Mouse (Mus musculus) urinary bladder, postnatal 4 days (tissue): Measurements from ENCODE around the gene Vps13c.

Experiments
- DNase-seq, 2 experiments: peaks; one replicate each; pipeline ENCODE4 v3.0.0; 2021 to 2022; ENCODE audit warnings: low spot score in 2 of 2

Vps13c gene

GRCm38 (mm10) chr9:67831359-67832045 is 8.7 kb upstream of the Vps13c start:
- no peak for DNase-seq

GRCm38 (mm10) chr9:67832046-67832605 is 8.1 kb upstream of the Vps13c start, which contains the start of gene C2cd4a:
C2cd4a (minus strand) TSS chr9:67832330.
- DNase-seq: no peak

- DNase-seq: no peak
These were observed 5.7 kb upstream of the Vps13c start for GRCm38 (mm10) chr9:67834535-67834934.

GRCm38 (mm10) chr9:67837311-67837710 is 2.9 kb upstream of the Vps13c start:
- no peak for DNase-seq

GRCm38 (mm10) chr9:67842797-67843196 is 2.6 kb downstream of the Vps13c start:
- DNase-seq: no peak

- DNase-seq: no peak
These were observed 4.8 kb downstream of the Vps13c start for GRCm38 (mm10) chr9:67845012-67845411.

GRCm38 (mm10) chr9:67845648-67846047 is 5.5 kb downstream of the Vps13c start:
- no peak for DNase-seq

GRCm38 (mm10) chr9:67846089-67846488 is 5.9 kb downstream of the Vps13c start:
- no peak for DNase-seq

GRCm38 (mm10) chr9:67847606-67848005 is 7.4 kb downstream of the Vps13c start:
- no peak for DNase-seq

GRCm38 (mm10) chr9:67849397-67849796 is 9.2 kb downstream of the Vps13c start:
- no peak for DNase-seq

GRCm38 (mm10) chr9:67849846-67850245 is 9.7 kb downstream of the Vps13c start:
- no peak for DNase-seq

- DNase-seq: no peak
These were observed 11.0 kb downstream of the Vps13c start for GRCm38 (mm10) chr9:67851150-67851549.

GRCm38 (mm10) chr9:67860273-67860672 is 20.1 kb downstream of the Vps13c start:
- DNase-seq: no peak

- DNase-seq: no peak
These were observed 23.1 kb downstream of the Vps13c start for GRCm38 (mm10) chr9:67863332-67863731.

- no peak for DNase-seq
These were observed 23.8 kb downstream of the Vps13c start for GRCm38 (mm10) chr9:67864011-67864410.

- DNase-seq: no peak
These were observed 25.2 kb downstream of the Vps13c start for GRCm38 (mm10) chr9:67865411-67865810.

GRCm38 (mm10) chr9:67867411-67867810 is 27.2 kb downstream of the Vps13c start:
- DNase-seq: no peak

GRCm38 (mm10) chr9:67869691-67870450 is 29.7 kb downstream of the Vps13c start:
- DNase-seq: no peak

GRCm38 (mm10) chr9:67874522-67875222 is 34.5 kb downstream of the Vps13c start:
- no peak for DNase-seq

GRCm38 (mm10) chr9:67875337-67875736 is 35.1 kb downstream of the Vps13c start:
- no peak for DNase-seq

- DNase-seq: peak in 1 of 2 experiments; percentile 29
These were observed 37.0 kb downstream of the Vps13c start for GRCm38 (mm10) chr9:67877081-67877718.
